ENCODE assay signal across 1 mouse cellular context in the genomic region with DNA sequence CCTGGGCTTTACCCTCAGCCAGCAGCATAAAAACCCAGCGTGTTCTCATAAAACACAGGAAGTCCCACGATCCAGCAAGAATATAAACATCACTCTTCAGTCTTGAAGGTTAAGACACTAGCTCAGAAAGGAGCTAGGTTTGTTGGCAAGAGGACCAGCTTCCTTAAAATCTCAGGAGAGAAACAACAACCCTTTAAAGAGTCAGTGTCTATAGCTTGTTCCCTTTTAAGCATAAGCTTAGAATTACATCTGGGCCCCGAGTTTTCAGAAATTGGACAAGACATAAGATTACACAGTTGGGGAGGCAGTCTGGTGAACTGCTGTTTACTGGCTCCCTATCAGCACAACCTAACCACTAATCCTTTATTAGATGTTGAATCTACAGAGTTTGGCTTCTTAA.
TF ChIP-seq lines count a peak whose summit lies in the region.

No protein-coding gene starts in this region.

TF ChIP-seq in MEL, 35 proteins besides CTCF, POLR2A, EP300 and RAD21:
- no peak for TF ChIP-seq GATA1 (IDR thresholded peaks at IDR 0.05; ENCODE audit: low read depth, low read length)
- TF ChIP-seq BHLHE40 (IDR thresholded peaks at IDR 0.05; ENCODE audit: borderline replicate concordance, low read depth, low read length), result no peak
- no peak for TF ChIP-seq GABPA (IDR thresholded peaks at IDR 0.05; ENCODE audit: low read depth, low read length)
- TF ChIP-seq SMC3 (IDR thresholded peaks at IDR 0.05; ENCODE audit: low read depth, low read length), result no peak
- no peak for TF ChIP-seq ETS1 (IDR thresholded peaks at IDR 0.05; ENCODE audit: low read depth, low read length)
- no peak for TF ChIP-seq TAL1 (IDR thresholded peaks at IDR 0.05; ENCODE audit: low read length)
- TF ChIP-seq NELFE (IDR thresholded peaks at IDR 0.05; ENCODE audit: low read depth, low read length), result no peak
- TF ChIP-seq UBTF (IDR thresholded peaks at IDR 0.05; ENCODE audit: borderline replicate concordance, insufficient read depth, low read depth, low read length), result no peak
- TF ChIP-seq CHD1 (IDR thresholded peaks at IDR 0.05; ENCODE audit: low read depth, low read length), result 0 out of 2 replicates have a peak, but pooled peaks have one; percentile 52
- TF ChIP-seq JUND (IDR thresholded peaks at IDR 0.05; ENCODE audit: low read depth, low read length), result no peak
- TF ChIP-seq POLR2AphosphoS5 (IDR thresholded peaks at IDR 0.05; ENCODE audit: borderline replicate concordance, low read depth, low read length), result no peak
- TF ChIP-seq POLR2AphosphoS2 (IDR thresholded peaks at IDR 0.05; ENCODE audit: low read length), result no peak
- TF ChIP-seq SIN3A (IDR thresholded peaks at IDR 0.05; ENCODE audit: low read length), result peak; percentile 43; the same call in 1 of the 2 replicates
- TF ChIP-seq ZMIZ1 (IDR thresholded peaks at IDR 0.05; ENCODE audit: low read depth, low read length), result no peak
- no peak for TF ChIP-seq ZC3H11A (IDR thresholded peaks at IDR 0.05; ENCODE audit: low read depth, low read length)
- no peak for TF ChIP-seq MYB (IDR thresholded peaks at IDR 0.05; ENCODE audit: low read depth, low read length)
- no peak for TF ChIP-seq USF1 (IDR thresholded peaks at IDR 0.05; ENCODE audit: low read depth, low read length)
- TF ChIP-seq CHD2 (IDR thresholded peaks at IDR 0.05; ENCODE audit: low read length), result no peak
- TF ChIP-seq ZKSCAN1 (IDR thresholded peaks at IDR 0.05; ENCODE audit: low read depth, low read length), result no peak
- TF ChIP-seq MAFK (IDR thresholded peaks at IDR 0.05; ENCODE audit: borderline replicate concordance, low read depth, low read length), result no peak
- no peak for TF ChIP-seq MAZ (IDR thresholded peaks at IDR 0.05; ENCODE audit: low read depth, low read length)
- TF ChIP-seq TCF12 (IDR thresholded peaks at IDR 0.05; ENCODE audit: low read depth, low read length), result no peak
- TF ChIP-seq E2F4 (IDR thresholded peaks at IDR 0.05; ENCODE audit: borderline replicate concordance, low read depth, low read length), result no peak
- no peak for TF ChIP-seq USF2 (IDR thresholded peaks at IDR 0.05; ENCODE audit: borderline replicate concordance in 1 of 2, insufficient read depth in 1 of 2, low read depth in 1 of 2, low read length in 2 of 2)
- no peak for TF ChIP-seq HCFC1 (IDR thresholded peaks at IDR 0.05; ENCODE audit: low read depth, low read length)
- no peak for TF ChIP-seq KAT2A (conservative IDR thresholded peaks at IDR 0.05; ENCODE audit: low read depth, low read length)
- TF ChIP-seq TBP (IDR thresholded peaks at IDR 0.05; ENCODE audit: low read depth, low read length), result peak; percentile 40; the same call in 1 of the 2 replicates
- 0 out of 2 replicates have a peak, but pooled peaks have one; percentile 33 for TF ChIP-seq RCOR1 (IDR thresholded peaks at IDR 0.05; ENCODE audit: low read depth, low read length)
- no peak for TF ChIP-seq MYC (IDR thresholded peaks at IDR 0.05; ENCODE audit: low read depth, low read length)
- no peak for TF ChIP-seq MEF2A (IDR thresholded peaks at IDR 0.05; ENCODE audit: extremely low read depth, insufficient replicate concordance, low read depth, low read length, poor library complexity, severe bottlenecking)
- no peak for TF ChIP-seq MAX (IDR thresholded peaks at IDR 0.05; ENCODE audit: low read length)
